Mouse (Mus musculus): ENCODE data around the gene Acsbg2.

Gene Acsbg2

GRCm38 (mm10) chr17:56870287-56870953, 3.8 kb downstream of the Acsbg2 start:
- DNase-seq, result no peak

DNA sequence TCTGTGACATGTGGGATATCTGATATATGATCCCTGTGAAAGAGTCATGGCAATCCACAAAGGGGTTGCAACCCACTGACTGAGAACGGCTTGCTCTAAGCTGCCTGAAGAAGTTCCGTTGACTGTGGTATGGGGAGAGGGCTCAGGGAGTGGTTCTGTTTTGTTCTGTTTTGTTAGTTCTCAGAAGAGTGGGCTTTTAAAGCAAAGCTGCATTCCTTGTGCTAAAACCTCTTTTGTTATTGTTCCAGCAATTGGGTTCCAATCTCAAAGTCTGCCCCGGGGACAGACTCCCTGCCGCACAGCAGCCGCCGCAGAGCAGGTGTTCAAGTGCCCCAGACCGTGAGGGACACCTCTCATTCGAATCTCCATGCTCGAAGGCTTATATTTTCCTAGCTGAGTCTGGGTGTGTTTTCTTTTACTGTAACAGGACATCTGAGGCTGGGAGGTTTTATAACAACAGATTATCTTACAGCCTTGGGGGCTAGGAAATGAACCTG, 4.7 kb downstream of the Acsbg2 start:
- DNase-seq, result no peak

GRCm38 (mm10) chr17:56866071-56866470, 8.2 kb downstream of the Acsbg2 start:
- DNase-seq, result no peak

- DNase-seq, result no peak
These were observed 13.1 kb downstream of the Acsbg2 start for GRCm38 (mm10) chr17:56861197-56861596.

GRCm38 (mm10) chr17:56858922-56859321, 15.3 kb downstream of the Acsbg2 start:
- DNase-seq, result no peak

- DNase-seq, result peak; percentile 41 to 58
These were observed 16.0 kb downstream of the Acsbg2 start for GRCm38 (mm10) chr17:56858216-56858615.

GRCm38 (mm10) chr17:56855421-56855820, 18.8 kb downstream of the Acsbg2 start:
- no peak for DNase-seq

DNA sequence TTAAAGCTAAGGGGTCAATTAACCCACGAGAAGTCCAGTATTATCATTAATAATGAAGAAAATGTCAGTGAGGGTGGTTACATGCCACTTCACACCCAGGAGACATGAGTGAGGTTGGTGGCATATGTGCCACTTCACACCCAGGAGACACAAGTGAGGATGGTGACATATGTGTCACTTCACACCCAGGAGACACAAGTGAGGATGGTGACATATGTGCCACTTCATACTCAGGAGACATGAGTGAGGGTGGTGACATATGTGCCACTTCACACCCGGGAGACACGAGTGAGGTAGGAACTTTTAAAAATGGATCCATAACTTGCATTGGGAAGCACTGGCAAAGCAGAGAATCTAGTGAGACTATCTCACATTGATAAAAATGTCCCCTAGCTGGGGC, 23.1 kb downstream of the Acsbg2 start:
- no peak for DNase-seq

DNA sequence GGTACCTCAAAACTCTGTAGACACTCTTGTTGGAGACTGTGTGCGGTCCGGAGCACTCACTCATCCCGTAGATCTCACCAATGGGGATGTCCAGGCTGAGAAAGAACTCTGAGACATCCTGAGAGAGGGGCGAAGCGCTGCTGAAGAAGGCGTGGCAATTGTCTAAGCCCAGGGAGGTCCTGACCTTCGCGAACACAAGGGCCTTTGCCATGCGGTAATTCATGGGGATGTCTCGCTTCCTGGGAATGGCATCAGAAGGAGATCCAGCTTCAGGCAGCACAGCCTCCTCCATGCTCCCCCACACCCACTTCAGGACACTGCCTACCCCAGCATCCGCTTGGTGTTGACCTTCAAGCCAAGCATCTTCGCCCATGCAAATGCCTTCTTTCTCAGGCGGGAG, 24.5 kb downstream of the Acsbg2 start:
- DNase-seq, result no peak

GRCm38 (mm10) chr17:56848785-56849184, 25.5 kb downstream of the Acsbg2 start:
- no peak for DNase-seq

DNA sequence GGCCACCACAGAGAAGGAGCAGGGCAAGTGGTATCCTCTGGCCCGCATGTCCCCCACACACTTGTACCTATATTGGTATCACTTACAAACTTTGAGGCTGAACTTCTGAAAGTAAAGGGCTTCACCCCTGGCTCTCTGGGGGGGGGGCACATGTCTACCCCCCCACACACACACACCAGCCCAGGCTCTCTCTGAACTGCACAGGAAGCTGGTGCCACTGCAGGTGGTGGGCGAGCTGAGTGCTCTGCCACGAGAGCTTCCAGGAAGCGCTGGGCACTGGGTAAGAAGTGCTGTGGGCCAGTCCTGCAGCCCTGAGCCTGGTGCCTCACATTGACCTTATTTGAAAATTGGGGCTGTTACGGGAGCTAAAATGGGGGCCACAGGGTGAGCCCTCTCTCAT, 30.6 kb downstream of the Acsbg2 start:
- no peak for DNase-seq

- DNase-seq, result no peak
These were observed 32.1 kb downstream of the Acsbg2 start for GRCm38 (mm10) chr17:56842173-56842572.

- no peak for DNase-seq
These were observed 33.7 kb downstream of the Acsbg2 start for GRCm38 (mm10) chr17:56840524-56840923.

GRCm38 (mm10) chr17:56836336-56836735, 37.9 kb downstream of the Acsbg2 start:
- no peak for DNase-seq

DNA sequence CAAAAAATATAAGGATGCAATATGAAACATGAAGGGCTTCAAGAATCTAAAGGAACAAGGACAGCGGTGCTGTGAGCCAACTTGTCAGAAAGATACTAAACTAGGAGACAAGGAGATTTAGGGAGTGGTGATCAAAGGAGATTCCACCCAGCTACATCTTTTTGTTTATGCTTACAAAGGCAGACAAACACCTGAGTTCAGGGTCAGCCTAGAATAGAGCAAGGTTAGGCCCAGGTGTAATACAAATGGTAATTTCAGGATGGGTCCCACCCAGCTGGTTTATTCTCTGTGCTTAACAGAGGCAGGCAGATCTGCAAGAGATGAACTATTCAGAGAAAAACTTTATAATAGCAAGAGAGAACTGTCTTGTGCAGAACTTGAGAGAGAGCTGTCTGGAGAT, 40.9 kb downstream of the Acsbg2 start:
- no peak for DNase-seq

GRCm38 (mm10) chr17:56832918-56833317, 41.3 kb downstream of the Acsbg2 start:
- DNase-seq, result no peak

DNA sequence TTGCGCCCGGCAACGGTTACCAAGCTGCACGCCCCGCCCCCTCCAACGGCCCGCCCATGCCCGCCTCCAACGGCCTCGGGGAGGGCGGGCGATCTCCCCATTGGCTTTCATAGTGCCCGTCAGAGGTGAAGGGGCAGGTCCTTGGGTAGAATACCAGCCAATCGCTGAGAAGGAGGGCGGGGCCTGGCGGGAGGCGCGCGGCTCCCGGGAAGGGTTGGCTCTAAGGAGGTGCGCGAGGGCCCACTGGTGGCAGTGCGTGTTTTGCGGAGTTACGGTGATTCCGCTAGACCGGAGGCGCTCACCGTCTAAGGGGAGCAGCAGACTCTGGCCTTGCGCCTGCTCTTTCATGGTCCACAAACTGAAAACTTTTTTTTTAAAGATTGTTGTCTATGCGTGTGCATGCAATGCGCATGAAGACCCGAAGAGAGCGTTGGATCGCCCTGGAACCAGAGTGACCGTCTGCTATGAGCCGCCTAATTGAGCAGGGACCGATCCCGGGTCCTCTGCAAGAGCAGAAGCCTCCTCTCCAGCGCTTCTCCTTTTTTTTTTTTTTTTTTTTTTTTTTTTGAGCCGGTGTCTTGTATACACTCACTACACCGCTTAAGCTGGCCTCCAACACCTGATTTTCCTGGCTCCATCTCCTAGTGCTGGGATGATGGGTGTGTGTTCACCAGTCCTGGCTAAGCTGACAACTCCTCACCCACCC, 43.0 kb downstream of the Acsbg2 start:
- peak; percentile 99 for DNase-seq

DNA sequence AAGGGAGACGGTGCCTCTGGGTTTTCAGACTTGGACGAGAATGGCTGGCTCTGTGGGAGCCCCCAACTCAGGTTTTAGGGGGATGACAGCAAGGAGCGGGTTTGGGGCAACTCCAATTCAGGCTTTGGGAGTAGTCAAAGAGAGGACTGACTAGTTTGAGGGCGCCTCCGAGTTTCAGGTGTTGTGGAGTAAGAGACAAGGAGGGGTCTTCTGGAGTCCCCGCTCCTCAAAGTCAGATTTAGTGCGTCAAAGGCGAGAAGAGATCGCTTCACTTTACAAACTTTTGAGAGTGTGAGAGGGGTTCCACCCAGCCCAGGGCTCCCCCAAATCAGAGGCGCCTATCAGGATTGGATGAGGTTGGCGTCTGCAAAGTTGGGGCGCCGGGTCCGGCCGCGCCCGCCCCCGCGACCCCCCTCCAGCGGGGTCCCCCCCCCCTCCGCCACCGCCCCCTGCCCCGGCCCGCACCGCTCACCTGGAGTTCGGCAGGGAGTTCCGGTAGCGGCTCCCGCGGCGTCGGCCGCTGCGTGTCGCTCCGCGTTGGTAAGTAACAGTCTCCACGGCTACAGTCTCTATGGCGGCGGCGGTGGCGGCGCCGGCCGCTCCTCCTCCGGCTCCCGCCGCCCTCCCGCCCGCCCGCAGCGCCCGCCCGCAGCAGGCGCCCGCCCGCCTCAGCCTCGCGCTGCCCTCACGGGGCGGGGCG, 43.7 kb downstream of the Acsbg2 start, which contains the start of gene Rfx2:
Rfx2 (minus strand) TSS at position 603 of the 700 bp plus-strand sequence.
- peak; percentile 14 to 39 for DNase-seq

DNA sequence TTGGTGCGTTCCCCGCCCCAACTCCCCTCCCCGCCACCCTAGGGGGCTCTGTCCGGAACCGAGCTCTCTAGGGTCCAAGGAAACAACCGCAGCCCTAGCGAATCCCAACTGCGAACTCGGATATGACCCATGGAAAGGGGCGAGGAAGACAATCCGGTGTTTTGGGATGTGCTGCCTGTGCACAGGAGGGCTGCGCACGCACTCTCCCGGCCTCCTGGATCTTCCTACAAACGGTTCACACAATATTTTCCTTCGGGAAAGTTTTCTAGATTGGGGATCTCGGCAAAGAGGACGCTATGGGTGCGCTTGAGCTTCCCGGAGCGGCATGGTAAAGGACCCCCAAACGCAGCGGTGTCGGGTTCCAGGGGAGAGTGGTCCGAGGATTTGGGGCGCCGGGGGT, 44.5 kb downstream of the Acsbg2 start:
- DNase-seq, result peak in 1 of 2 experiments; percentile 29

GRCm38 (mm10) chr17:56829171-56829570, 45.1 kb downstream of the Acsbg2 start:
- no peak for DNase-seq

DNA sequence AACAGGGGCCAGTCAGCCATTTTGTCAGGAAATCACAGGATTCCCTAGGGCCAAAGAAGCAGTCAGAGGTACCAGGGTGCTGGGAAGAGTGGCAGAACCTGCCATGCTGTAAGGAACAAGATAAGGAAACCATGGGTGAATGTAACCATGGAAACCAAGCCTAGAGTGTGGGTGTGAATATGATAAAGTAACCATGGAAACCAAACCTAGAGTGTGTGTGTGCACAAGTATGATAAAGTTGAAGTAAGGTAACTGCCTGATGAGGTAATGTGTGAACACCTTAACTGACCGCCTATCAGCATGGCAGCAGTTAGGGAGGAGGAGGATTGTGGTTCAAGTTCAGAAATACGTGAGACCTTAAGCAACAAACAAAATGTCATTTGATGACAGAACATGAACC, 47.5 kb downstream of the Acsbg2 start:
- DNase-seq, result no peak

DNA sequence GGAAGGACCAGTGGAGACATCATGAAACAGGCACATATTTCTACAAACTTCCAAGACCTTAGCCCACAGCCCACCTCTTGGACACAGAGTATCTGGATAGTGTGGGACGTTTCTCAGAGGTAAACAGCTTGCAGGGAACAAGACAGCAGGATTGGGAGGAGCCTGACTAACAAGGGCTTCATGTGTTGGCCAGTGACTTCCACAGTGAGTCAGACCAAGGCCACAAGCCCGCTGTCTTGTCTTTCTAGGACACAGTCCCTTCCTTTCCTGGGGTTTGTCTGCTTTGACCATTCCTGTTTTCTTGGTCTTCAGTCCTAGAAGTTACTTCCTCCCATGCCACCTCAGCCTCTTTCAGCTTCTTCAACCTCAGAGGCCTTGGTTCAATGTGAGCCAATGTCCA, 50.9 kb downstream of the Acsbg2 start:
- DNase-seq, result no peak

DNA sequence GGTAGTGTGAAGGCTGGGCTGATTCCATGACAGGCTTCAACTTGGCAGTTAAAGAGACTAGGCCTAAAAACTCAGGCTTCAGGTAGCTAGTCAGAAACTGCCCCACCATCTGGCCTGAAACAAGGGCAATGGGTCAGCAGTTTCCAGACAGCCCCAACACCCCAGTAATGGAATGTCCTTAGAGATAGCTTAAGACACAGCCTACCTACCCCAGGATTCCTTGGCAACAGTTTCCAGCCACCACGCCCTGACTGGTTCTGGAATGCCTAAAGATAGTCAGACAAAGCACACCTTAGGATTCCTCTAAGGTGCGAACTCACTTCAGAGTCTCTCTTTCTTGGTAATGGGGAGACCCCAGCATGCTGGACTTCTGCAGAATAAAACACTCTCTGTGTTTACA, 51.9 kb downstream of the Acsbg2 start:
- DNase-seq, result no peak

DNA sequence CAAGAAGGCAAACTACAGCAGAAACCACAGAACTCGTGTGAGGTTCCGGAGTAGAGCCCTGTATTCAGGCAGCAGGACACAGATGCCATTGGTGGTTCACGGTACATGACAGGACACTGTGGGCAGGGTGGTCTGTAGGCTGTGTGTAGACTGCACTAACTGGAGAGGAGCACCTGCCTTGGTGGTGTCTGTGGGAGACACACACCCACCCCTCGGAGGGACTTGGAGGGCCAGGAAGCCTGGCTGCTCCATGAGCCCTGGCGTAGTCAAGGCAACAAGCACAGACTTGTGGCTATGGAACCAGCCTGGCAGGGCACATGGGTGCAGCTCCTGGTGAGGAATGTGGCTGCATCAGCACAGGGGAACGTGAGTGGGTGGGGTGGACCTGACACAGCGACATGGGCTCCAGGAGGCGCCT, 54.5 kb downstream of the Acsbg2 start:
- no peak for DNase-seq

All from cerebellum, adult 18-20 months (tissue).